Mouse (Mus musculus) lung, adult 18-20 months (tissue): Measurements from ENCODE around the gene Necap1.

Source experiments
- DNase-seq, 2 experiments: peaks; one replicate each; pipeline ENCODE4 v3.0.0; 2022; ENCODE audit warnings: mixed read lengths in 2 of 2

Gene Necap1

GRCm38 (mm10) chr6:122873871-122874719, at the start of gene Necap1:
Gene Necap1 (plus strand): TSS chr6:122874474.
- DNase-seq: peak; percentile 95 to 97

DNA sequence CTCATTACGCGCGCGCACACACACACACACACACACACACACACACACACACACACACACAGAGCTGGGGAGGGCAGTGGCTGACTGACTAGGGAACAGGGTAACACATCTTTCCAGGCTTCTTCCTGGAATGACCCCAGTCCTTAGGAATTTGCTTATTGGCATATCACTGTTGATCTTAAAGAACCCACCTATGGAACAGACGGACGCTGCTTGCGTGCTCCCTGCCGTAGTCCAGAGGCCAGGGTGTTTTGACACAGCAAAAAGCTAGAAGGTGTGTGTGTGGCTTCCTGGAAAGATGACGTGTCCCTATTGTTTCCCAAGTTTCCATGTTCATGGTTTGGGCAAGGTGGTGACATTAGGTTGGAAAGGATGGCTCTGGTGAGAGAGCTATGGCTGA, 49.1 kb upstream of the Necap1 start:
- no peak for DNase-seq

DNA sequence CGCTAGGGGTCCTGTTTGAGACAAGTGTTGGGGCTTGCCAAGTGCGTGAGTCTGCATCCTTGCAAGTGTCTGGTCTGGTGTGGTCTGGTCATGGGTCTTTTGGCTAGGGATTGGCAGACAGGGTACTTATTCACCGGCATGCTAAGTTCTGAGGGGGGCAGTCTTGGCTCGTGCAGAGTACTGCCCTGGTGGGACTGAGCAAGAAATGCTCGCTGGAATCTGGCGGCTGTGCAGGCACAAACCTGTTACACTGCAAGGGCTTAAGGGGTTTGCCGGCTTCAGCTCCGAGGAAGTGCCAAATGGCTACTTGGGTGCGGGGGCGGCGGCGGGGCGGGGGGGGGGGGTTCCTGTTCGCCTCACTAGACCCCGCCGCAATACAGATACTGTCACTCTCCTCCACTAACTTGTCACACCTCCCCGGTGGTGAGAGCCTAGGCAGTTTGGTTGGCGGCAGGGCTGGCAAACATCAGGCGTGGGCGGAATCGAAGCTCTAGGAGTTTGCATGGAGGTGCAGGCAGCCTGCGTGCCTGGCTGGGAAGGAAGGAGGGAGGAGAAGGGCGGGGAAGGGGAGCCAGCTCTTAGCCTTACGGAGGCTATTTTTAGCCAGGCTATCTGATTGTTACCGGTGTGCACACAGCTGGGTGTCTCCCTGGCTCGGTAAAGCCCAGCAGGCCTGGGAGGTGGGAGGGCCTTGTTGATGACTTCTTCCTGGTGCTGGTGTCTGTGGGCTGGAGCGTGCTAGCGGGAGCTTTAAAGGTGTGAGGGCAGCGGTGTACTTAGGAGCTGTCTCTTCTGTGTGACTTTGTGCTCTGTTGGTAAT, 48.1 kb upstream of the Necap1 start:
- DNase-seq: peak; percentile 81 to 86

GRCm38 (mm10) chr6:122828086-122828485, 46.2 kb upstream of the Necap1 start:
- no peak for DNase-seq

- DNase-seq: no peak
Measured at GRCm38 (mm10) chr6:122832880-122833279, 41.4 kb upstream of the Necap1 start.

- peak; percentile 38 to 42 for DNase-seq
Measured at GRCm38 (mm10) chr6:122834365-122834764, 39.9 kb upstream of the Necap1 start.

DNA sequence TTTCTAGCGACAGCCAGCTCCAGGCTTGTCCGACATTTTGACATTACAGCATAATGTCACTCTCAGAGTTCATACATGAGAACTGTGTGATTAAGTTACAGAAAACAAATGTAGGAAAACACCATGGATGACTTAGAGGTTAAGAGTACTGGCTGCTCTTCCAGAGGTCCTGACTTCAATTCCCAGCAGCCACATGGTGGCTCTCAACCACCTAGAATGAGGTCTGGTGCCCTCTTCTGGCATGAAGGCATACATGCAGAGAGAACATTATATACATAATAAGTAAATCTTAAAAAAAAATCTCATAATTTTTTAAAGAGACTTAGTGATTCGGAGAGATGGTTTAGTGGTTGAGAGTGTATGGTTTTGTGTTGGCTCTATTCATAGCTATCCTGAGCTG, 37.3 kb upstream of the Necap1 start:
- no peak for DNase-seq

DNA sequence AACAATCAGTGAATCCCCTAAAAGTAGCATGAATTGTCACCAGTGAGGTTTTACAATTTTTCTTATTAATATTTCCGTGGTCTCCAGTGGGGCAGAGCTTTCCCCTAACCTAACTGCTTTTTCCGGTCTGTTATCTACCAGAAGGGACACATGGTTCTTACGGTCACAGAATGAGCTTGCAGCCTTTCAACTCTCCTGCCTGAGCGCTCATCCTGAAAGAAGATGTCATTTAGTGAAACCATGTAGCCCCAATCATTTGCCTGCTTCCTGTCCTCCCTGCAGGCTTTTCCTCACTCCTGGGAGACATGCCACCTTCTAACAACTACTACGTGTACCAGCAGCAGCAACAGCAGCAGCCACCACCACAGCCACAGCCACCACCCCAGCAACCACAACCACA, 36.7 kb upstream of the Necap1 start:
- DNase-seq: no peak

DNA sequence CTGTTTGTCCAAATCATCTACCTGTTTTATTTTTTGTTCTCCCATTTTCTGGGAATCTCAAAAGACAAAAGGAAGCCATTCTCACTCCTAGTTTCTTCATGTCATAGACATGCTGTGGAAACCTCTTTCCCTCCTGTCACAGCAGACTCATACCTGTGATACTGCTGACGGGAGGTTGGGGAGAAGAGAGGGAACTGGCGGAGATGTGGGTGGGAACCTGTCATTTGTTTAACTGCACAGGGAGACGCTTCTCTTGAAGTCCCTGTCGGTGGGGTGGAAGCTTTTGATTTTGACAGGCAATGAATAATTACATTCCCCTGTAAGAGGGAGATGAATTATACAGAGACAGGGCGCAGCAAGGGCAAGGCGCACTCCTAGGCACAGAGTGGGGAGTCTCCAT, 30.5 kb upstream of the Necap1 start:
- no peak for DNase-seq

- DNase-seq: peak in 1 of 2 experiments; percentile 8
Measured at GRCm38 (mm10) chr6:122852696-122853095, 21.6 kb upstream of the Necap1 start.

GRCm38 (mm10) chr6:122854552-122854951, 19.7 kb upstream of the Necap1 start:
- no peak for DNase-seq

GRCm38 (mm10) chr6:122855955-122856354, 18.3 kb upstream of the Necap1 start, which contains the start of gene C3ar1:
Gene C3ar1 (minus strand): TSS chr6:122856161.
- DNase-seq: no peak

DNA sequence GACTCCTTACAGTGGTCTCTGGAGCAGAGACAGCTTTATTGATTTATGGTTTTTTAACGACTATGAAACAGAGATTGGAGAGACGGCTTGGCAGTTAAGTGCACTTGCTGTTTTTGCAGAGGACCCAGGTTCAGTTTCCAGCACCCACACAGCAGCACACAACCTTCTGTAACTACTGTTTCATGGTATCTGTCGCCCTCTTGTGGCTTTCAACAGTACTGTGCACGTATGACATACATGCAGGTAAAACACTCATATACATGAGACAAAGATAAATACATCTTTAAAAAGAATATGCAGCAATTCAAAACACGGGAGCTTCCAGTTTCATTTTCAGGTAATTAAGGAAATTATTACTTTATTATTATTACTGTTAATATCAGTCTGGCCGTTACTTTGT, 11.8 kb upstream of the Necap1 start:
- no peak for DNase-seq

DNA sequence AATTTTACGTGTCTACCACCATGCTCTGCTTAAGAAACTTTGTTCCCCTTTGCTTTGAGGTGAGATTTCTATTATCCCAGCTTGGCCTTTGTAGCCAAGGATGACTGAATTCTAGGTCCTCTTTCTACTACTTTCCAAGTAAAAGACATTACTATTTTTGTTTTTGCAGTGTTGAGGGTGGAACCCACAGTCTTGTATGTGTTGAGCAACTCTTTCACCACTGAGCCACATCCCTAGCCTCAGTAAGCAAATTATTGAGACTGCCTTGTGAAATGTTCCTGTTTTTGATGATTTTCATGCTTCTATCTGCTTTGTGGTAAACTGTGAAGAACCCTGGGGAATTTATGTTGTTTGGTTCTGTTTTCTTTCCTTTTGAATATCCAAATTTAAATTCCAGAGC, 11.4 kb upstream of the Necap1 start:
- DNase-seq: peak in 1 of 2 experiments; percentile 12

DNA sequence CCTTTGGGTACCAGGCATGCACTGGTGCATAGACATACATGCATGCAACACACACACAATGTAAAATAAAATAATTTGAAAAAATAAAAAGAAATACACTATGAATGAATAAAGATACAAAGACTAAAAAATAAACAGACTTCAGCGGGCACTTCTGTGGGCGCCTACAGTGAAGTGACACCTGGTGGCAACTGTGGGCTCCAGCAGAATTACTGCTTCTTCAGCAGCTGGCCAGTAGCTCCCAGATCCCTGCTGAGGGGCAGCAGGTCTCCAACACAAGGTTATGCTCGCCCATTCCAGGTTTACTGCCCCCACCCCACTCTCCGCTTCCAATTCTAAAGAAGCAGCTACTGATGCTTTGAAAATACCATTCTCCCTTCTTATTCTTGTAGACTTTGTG, 6.4 kb upstream of the Necap1 start:
- DNase-seq: no peak

DNA sequence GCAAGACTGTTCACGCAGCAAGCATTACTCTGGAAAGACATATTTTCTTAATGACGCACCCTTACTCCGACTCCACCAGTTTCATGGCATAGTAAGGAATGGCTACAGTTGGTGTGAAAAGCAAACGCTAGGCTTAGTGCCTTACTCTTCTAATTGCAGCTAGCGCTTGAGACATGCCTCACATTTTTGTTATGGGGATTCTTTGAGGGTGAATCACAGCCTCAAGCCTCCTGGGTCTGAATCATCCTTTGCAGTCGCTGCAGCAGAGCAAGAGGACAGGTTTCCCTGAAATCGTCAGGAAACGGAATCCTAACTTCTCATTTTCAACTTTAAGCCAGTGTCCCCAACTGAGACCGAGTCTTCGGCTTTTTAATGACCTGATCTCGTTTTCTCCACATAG, 4.4 kb upstream of the Necap1 start:
- DNase-seq: no peak

DNA sequence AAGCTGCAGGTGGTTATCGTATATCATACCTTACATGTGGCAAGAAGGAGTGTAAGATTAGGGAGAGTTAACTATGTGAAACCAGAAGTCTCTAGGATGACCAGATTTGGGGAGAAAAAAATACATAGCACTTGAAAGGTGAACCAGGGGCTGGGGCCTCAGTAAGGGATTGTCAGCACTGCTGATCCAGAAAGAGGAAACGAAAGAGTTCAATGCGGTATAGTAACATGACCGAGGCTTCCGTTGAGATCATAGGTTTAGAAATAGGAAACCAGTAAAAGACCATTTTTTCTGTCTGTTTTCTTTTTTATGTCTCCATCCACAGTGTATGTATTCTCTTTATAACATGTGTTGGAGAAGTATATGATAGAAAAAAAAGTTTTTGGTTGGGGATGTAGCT, 1.5 kb upstream of the Necap1 start:
- peak; percentile 13 to 23 for DNase-seq

GRCm38 (mm10) chr6:122874720-122875389, 581 bp downstream of the Necap1 start:
- peak in 1 of 2 experiments; percentile 28 for DNase-seq

DNA sequence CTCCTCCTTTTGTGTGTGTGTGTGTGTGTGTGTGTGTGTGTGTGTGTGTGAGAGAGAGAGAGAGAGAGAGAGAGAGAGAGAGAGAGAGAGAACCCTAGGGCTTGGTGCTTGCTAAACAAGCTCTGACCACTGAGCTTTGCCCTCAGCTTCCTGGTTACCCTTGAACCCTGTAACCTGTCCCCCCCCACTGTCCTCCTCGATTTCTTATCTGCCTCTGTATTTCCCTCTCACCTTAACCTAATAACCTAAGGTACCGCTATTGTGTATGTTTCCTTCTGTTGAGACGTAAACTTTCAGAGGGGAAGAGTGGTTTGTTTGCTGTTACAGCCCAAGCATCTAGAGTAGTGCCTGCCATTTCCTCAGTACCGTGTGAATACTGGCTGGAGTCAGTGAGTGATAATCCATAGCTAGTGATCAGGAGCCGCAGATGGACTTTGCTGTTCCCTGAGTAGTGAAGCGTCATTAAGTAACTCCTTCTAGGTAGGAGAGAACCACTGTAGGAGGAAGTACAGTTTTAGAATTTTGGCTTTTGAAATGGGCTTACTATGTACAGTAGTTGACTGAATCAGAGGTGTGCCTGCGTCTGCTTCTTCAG, 5.0 kb downstream of the Necap1 start:
- DNase-seq: no peak

DNA sequence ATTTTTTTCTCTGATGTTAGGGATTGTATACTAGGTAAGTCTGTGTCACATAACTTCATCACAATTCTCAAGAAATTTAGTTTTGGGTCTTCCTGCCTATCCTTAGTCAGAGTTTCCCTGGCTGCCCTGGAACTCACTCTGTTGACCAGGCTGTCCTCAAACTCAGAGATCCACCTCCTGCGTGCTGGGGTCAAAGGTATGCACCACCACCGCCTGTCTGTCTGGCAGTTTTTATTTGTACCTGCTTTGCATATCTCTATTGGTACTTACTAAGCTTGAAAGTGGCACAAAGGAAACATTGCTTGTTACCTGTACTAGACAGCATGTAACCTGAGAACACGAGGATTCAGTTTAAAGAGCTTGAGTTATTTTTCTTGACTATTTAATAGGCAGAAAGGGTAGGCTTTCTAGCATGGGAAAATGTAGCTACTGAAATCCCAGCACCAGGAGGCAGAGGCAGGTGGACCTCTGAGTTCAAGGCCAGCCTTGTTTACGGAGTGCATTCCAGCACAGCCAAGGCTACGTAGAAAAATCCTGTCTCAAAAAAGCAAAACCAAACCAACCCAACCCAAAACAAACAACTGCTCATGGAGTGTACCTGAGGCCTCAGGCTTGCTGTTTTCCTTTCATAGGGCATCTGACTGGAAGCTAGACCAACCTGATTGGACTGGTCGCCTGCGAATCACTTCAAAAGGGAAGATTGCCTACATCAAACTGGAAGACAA, 5.7 kb downstream of the Necap1 start:
- DNase-seq: no peak

GRCm38 (mm10) chr6:122881287-122881686, 7.0 kb downstream of the Necap1 start:
- DNase-seq: no peak

DNA sequence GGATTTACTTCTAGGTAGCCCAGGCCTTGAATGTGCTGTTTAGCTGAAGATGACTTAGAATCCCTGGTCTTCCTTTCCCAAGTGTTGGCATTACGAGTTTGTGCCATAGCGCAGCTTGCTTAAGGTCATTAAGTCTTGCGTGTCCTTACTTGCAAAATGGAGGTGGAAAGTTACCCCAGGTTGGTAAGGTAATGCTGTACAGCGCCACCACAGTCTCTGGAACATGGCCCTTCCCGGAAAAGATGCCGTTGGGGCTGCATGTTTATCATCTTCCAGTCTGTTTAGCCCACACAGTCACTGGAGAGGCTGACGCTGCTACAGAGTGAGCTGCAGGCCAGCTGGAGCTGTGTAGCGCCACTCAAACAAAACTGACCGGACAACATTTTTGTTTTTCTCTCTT, 9.3 kb downstream of the Necap1 start:
- no peak for DNase-seq
